Mouse (Mus musculus): Measurements from ENCODE around the gene B3gnt2.

DNA sequence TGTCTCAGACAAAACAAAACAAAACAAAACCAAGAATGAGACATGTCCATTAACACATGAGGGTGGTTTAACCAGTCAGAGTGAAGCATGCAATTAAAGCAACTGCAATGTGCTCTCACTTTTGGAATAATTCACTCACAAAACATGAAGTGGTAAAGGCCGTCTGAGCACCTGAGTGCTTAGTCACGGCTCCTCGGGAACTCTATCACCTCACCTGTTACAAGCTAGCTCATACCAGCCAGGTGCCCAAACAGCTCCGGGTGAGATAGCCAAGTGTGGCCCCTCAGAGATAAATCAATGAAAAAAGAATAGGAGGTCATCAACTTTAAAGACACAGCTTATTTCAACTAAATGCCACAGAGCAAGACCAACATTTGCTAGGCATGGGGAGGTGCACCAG lies 6.2 kb downstream of the B3gnt2 start:
- TF ChIP-seq POLR2A (IDR thresholded peaks at IDR 0.05; ENCODE audit: low read depth, low read length), result no peak
- TF ChIP-seq CTCF (IDR thresholded peaks at IDR 0.05; ENCODE audit: extremely low read depth, insufficient read depth, insufficient read length, insufficient replicate concordance), result no peak

Data from spleen, adult 2 months (tissue).